Mouse (Mus musculus): ENCODE data around the gene Zfp362. TPM values are rescaled to one million over a fixed set of nuclear protein-coding genes. Genes with fewer than 3 reads are reported as not detected.

Gene Zfp362
- total RNA-seq, 2 experiments from 2014 or later, result 37.8 to 38.5 TPM

- DNase-seq (ENCODE audit: low spot score in 2 of 2), result no peak
These were observed 38.9 kb downstream of the Zfp362 start for GRCm38 (mm10) chr4:128766929-128767328.

- DNase-seq (ENCODE audit: low spot score in 2 of 2), result no peak
These were observed 45.8 kb downstream of the Zfp362 start for GRCm38 (mm10) chr4:128760029-128760428.

GRCm38 (mm10) chr4:128759214-128759613 lies 46.6 kb downstream of the Zfp362 start:
- no peak for DNase-seq (ENCODE audit: low spot score in 2 of 2)

- no peak for DNase-seq (ENCODE audit: low spot score in 2 of 2)
These were observed 49.9 kb downstream of the Zfp362 start for GRCm38 (mm10) chr4:128755900-128756299.

GRCm38 (mm10) chr4:128755064-128755463 lies 50.8 kb downstream of the Zfp362 start, which contains the start of gene A3galt2:
TSS of gene A3galt2 (plus strand) at chr4:128755364.
- DNase-seq (ENCODE audit: low spot score in 2 of 2), result no peak

GRCm38 (mm10) chr4:128753571-128753970 lies 52.3 kb downstream of the Zfp362 start:
- DNase-seq (ENCODE audit: low spot score in 2 of 2), result no peak

GRCm38 (mm10) chr4:128752031-128752757 lies 53.7 kb downstream of the Zfp362 start:
- DNase-seq (ENCODE audit: low spot score in 2 of 2), result no peak

GRCm38 (mm10) chr4:128751006-128751405 lies 54.8 kb downstream of the Zfp362 start:
- DNase-seq (ENCODE audit: low spot score in 2 of 2), result no peak

GRCm38 (mm10) chr4:128748309-128748708 lies 57.5 kb downstream of the Zfp362 start:
- DNase-seq (ENCODE audit: low spot score in 2 of 2), result no peak

GRCm38 (mm10) chr4:128747614-128748270 lies 58.1 kb downstream of the Zfp362 start:
- no peak for DNase-seq (ENCODE audit: low spot score in 2 of 2)

- DNase-seq (ENCODE audit: low spot score in 2 of 2), result no peak
These were observed 60.7 kb downstream of the Zfp362 start for GRCm38 (mm10) chr4:128745160-128745559.

- DNase-seq (ENCODE audit: low spot score in 2 of 2), result no peak
These were observed 62.7 kb downstream of the Zfp362 start for GRCm38 (mm10) chr4:128743031-128743626.

- DNase-seq (ENCODE audit: low spot score in 2 of 2), result no peak
These were observed 63.4 kb downstream of the Zfp362 start for GRCm38 (mm10) chr4:128742379-128742970.

GRCm38 (mm10) chr4:128741906-128742305 lies 63.9 kb downstream of the Zfp362 start:
- DNase-seq (ENCODE audit: low spot score in 2 of 2), result no peak

GRCm38 (mm10) chr4:128740878-128741277 lies 65.0 kb downstream of the Zfp362 start:
- no peak for DNase-seq (ENCODE audit: low spot score in 2 of 2)

- DNase-seq (ENCODE audit: low spot score in 2 of 2), result no peak
These were observed 67.8 kb downstream of the Zfp362 start for GRCm38 (mm10) chr4:128737825-128738610.

GRCm38 (mm10) chr4:128737137-128737589 lies 68.7 kb downstream of the Zfp362 start:
- no peak for DNase-seq (ENCODE audit: low spot score in 2 of 2)

GRCm38 (mm10) chr4:128734721-128735671 lies 70.8 kb downstream of the Zfp362 start:
- no peak for DNase-seq (ENCODE audit: low spot score in 2 of 2)

GRCm38 (mm10) chr4:128734217-128734616 lies 71.6 kb downstream of the Zfp362 start:
- peak; percentile 43 to 61 for DNase-seq (ENCODE audit: low spot score in 2 of 2)

GRCm38 (mm10) chr4:128733496-128733895 lies 72.3 kb downstream of the Zfp362 start:
- no peak for DNase-seq (ENCODE audit: low spot score in 2 of 2)

All from layer of hippocampus, postnatal 10 days (tissue).